Mouse (Mus musculus): ENCODE results near the gene Shld1.

DNA sequence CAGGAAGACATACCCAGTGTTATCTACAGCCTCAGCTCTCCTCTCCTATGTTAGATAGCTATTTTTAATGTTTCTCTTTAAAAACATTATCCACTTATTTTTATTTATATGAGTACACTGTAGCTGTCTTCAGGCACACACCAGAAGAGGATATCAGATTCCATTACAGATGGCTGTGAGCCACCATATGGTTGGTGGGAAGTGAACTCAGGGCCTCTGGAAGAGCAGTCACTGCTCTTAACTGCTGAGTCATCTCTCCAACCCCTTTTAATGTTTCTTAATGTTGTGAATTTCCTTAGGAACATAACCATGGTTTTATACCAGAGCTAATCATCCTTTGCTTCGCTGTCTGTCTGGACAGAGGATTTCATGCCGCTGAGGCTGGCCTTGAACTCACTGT is 35.1 kb downstream of the Shld1 start:
- TF ChIP-seq EP300 (IDR thresholded peaks at IDR 0.05; ENCODE audit: insufficient read depth, low read depth, low read length) (no peak), POLR2A (IDR thresholded peaks at IDR 0.05; ENCODE audit: insufficient read depth, low read length) (no peak), CTCF (IDR thresholded peaks at IDR 0.05; ENCODE audit: low read depth, low read length) (no peak)

Data from ES-Bruce4 (cell line).